In genomic region chr16:38521211-38521987, GRCm38 (mm10) we compare ENCODE assay signal across 8 mouse cellular contexts. TPM values are rescaled to one million over a fixed set of nuclear protein-coding genes. Genes with fewer than 3 reads are reported as not detected.
DNase-seq lines count a peak whose midpoint lies in the region; ATAC-seq and TF ChIP-seq lines count a peak whose summit lies in the region.

No protein-coding gene starts in this region.

- peaks cover 19% of the 10 kb centered on the region for H3K36me3 ChIP-seq in liver, adult 2 months (ENCODE audit: control insufficient read depth, insufficient read depth, low read length)
- peaks cover 4% of the 10 kb centered on the region; the same call in 1 of the 2 replicates for H3K36me3 ChIP-seq in intestine, embryonic 16.5 days (ENCODE audit: control insufficient read depth, insufficient read depth, low read length)
- H3K36me3 ChIP-seq in neural tube, embryonic 13.5 days: peaks cover 43% of the 10 kb centered on the region

- no peak for TF ChIP-seq POLR2A in liver, adult 2 months (IDR thresholded peaks at IDR 0.05; ENCODE audit: extremely low read depth, insufficient read depth, low read length)
- TF ChIP-seq POLR2A in lung, adult 2 months (IDR thresholded peaks at IDR 0.05; ENCODE audit: borderline replicate concordance, extremely low read depth, low read depth, low read length): no peak

- WGBS in liver, adult 2 months: 11% methylated on average over 8 of the region's 8 CpGs
- WGBS in intestine, embryonic 16.5 days: 27% methylated on average over 8 of the region's 8 CpGs
- WGBS in neural tube, embryonic 13.5 days: 35% methylated on average over 8 of the region's 8 CpGs
- 29% methylated on average over 8 of the region's 8 CpGs for WGBS in lung, adult 2 months

- H3K79me2 ChIP-seq in liver, adult 2 months (ENCODE audit: control insufficient read depth, insufficient read depth, low read length): peaks cover 4% of the 10 kb centered on the region; the same call in 1 of the 2 replicates

- peak overlapping the region; percentile 79 for H3K9ac ChIP-seq in liver, adult 2 months (ENCODE audit: low read depth, low read length)
- H3K9ac ChIP-seq in intestine, embryonic 16.5 days (ENCODE audit: low read depth, low read length): peak overlapping the region; percentile 61; the same call in 1 of the 2 replicates
- peak overlapping the region; percentile 93 for H3K9ac ChIP-seq in neural tube, embryonic 13.5 days

- TF ChIP-seq CTCF in liver, adult 2 months (IDR thresholded peaks at IDR 0.05; ENCODE audit: low read depth, low read length): no peak
- no peak for TF ChIP-seq CTCF in lung, adult 2 months (IDR thresholded peaks at IDR 0.05; ENCODE audit: insufficient read depth, low read length)

- peak overlapping the region; percentile 89 for H3K27ac ChIP-seq in liver, adult 2 months (replicated peaks; ENCODE audit: insufficient read depth, low read depth, low read length)
- no peak overlapping the region for H3K27ac ChIP-seq in intestine, embryonic 16.5 days (ENCODE audit: low read length)
- no peak overlapping the region for H3K27ac ChIP-seq in neural tube, embryonic 13.5 days (replicated peaks)

- peak overlapping the region; percentile 68 for H3K4me3 ChIP-seq in liver, adult 2 months (ENCODE audit: insufficient read depth, low read depth, low read length)
- H3K4me3 ChIP-seq in intestine, embryonic 16.5 days (ENCODE audit: low read length): peak overlapping the region; percentile 99
- H3K4me3 ChIP-seq in neural tube, embryonic 13.5 days: peak overlapping the region; percentile 96
- no peak overlapping the region for H3K4me3 ChIP-seq in lung, adult 2 months (replicated peaks; ENCODE audit: extremely low read depth, low read depth, low read length)

- H3K9me3 ChIP-seq in intestine, embryonic 16.5 days (ENCODE audit: control insufficient read depth, low read length): no peaks in the 10 kb centered on the region
- H3K9me3 ChIP-seq in neural tube, embryonic 13.5 days: no peaks in the 10 kb centered on the region

- peaks cover 7% of the 10 kb centered on the region for H3K4me1 ChIP-seq in liver, adult 2 months (ENCODE audit: control insufficient read depth, insufficient read depth, low read length)
- peaks cover 11% of the 10 kb centered on the region for H3K4me1 ChIP-seq in intestine, embryonic 16.5 days (ENCODE audit: control insufficient read depth, insufficient read depth, low read length)
- H3K4me1 ChIP-seq in neural tube, embryonic 13.5 days (replicated peaks): peaks cover 15% of the 10 kb centered on the region
- peaks cover 6% of the 10 kb centered on the region for H3K4me1 ChIP-seq in lung, adult 2 months (ENCODE audit: control insufficient read depth, insufficient read depth, low read length)

- ATAC-seq in intestine, embryonic 16.5 days: no peak
- ATAC-seq in neural tube, embryonic 13.5 days (ENCODE audit: low read depth): no peak

- H3K4me2 ChIP-seq in intestine, embryonic 16.5 days (ENCODE audit: low read depth, low read length): peak overlapping the region; percentile 60
- H3K4me2 ChIP-seq in neural tube, embryonic 13.5 days: peak overlapping the region; percentile 68

- H3K27me3 ChIP-seq in liver, adult 2 months (ENCODE audit: control insufficient read depth, insufficient read depth, low read length): no peaks in the 10 kb centered on the region
- H3K27me3 ChIP-seq in intestine, embryonic 16.5 days (replicated peaks; ENCODE audit: control insufficient read depth, insufficient read depth, low read length): no peaks in the 10 kb centered on the region
- no peaks in the 10 kb centered on the region for H3K27me3 ChIP-seq in neural tube, embryonic 13.5 days

- peak; percentile 92 for DNase-seq in liver, adult 2 months (ENCODE audit: extremely low read depth, low read depth, low spot score)
- DNase-seq in liver: no peak
- DNase-seq in embryo, embryonic 10.5 days (ENCODE audit: low spot score): peak; percentile 6
- no peak for DNase-seq in spleen, postnatal 14 days (ENCODE audit: low spot score in 2 of 2)
- DNase-seq in lung, adult 2 months: no peak
- DNase-seq in gastrocnemius, postnatal 10 days: no peak

RNA-seq across cellular contexts. Expression of gene Timmdc1, which starts 1.1 kb away (rescaled TPM):
- total RNA-seq in liver, adult 2 months (2014; rRNA removed): 29.7 and 35.7 TPM in 2 replicates
- polyA plus RNA-seq in liver, adult 2 months (2012; rRNA removed): 30.4 and 34.1 TPM in 2 replicates
- 22.6 and 23.6 TPM in 2 replicates for polyA plus RNA-seq in intestine, embryonic 16.5 days (2015; fragmentation: Nextera tagmentation; extraction: Ambion mirVana)
- 39.6 and 39.9 TPM in 2 replicates for polyA plus RNA-seq in neural tube, embryonic 13.5 days (2015; fragmentation: Nextera tagmentation; extraction: Ambion mirVana)
- 10.0 and 12.9 TPM in 2 replicates for polyA plus RNA-seq in lung, adult 2 months (2012; rRNA removed)
- 10 to 100 TPM; 34.8 to 41.2 TPM for total RNA-seq in gastrocnemius, postnatal 10 days (2021)

RNA-seq across cellular contexts. Expression of gene Poglut1, which starts 28.7 kb away (rescaled TPM):
- 12.6 and 12.9 TPM in 2 replicates for total RNA-seq in liver, adult 2 months (2014; rRNA removed)
- polyA plus RNA-seq in liver, adult 2 months (2012; rRNA removed): 5.6 and 6.9 TPM in 2 replicates
- 31.5 and 33.9 TPM in 2 replicates for polyA plus RNA-seq in intestine, embryonic 16.5 days (2015; fragmentation: Nextera tagmentation; extraction: Ambion mirVana)
- 63.3 and 73.7 TPM in 2 replicates for polyA plus RNA-seq in neural tube, embryonic 13.5 days (2015; fragmentation: Nextera tagmentation; extraction: Ambion mirVana)
- polyA plus RNA-seq in lung, adult 2 months (2012; rRNA removed): 17.5 and 27.8 TPM in 2 replicates
- 10 to 100 TPM in 1 of 2 experiments, 1 to 10 TPM in 1; 9.3 to 12.1 TPM for total RNA-seq in gastrocnemius, postnatal 10 days (2021)

RNA-seq across cellular contexts. Expression of gene Tmem39a, which starts 37.1 kb away (rescaled TPM):
- total RNA-seq in liver, adult 2 months (2014; rRNA removed): 8.1 and 9.3 TPM in 2 replicates
- polyA plus RNA-seq in liver, adult 2 months (2012; rRNA removed): 37.5 and 58.4 TPM in 2 replicates
- 81.4 and 83.2 TPM in 2 replicates for polyA plus RNA-seq in intestine, embryonic 16.5 days (2015; fragmentation: Nextera tagmentation; extraction: Ambion mirVana)
- 43.9 and 57.8 TPM in 2 replicates for polyA plus RNA-seq in neural tube, embryonic 13.5 days (2015; fragmentation: Nextera tagmentation; extraction: Ambion mirVana)
- 50.1 and 73.2 TPM in 2 replicates for polyA plus RNA-seq in lung, adult 2 months (2012; rRNA removed)
- 10 to 100 TPM; 22.9 to 35.5 TPM for total RNA-seq in gastrocnemius, postnatal 10 days (2021)

Comparison
In these comparisons a context has a peak if more than half of its experiments do, and no peak if none do; other contexts are left out.
1. DNase-seq: peak in liver, adult 2 months (single experiment) and embryo, embryonic 10.5 days (single experiment); none in liver (single experiment), spleen, postnatal 14 days (0 of 2), lung, adult 2 months (single experiment) and gastrocnemius, postnatal 10 days (single experiment).
2. Peak in every context shown above with its lines, with median percentiles within 50 percentile points of each other: H3K9ac ChIP-seq.